Mouse (Mus musculus) erythroid progenitor cell, adult 5-6 weeks (primary cell): ENCODE data around the gene Gnaz. TPM values are rescaled to one million over a fixed set of nuclear protein-coding genes. Genes with fewer than 3 reads are reported as not detected.
"Not testable (repeated sequence)": the region's sequence is repeated elsewhere in the genome, so short reads cannot be mapped to it uniquely, and the experiment has no call there.

Experiments
- ATAC-seq: replicated peaks from 2 replicates; pipeline ENCODE4 v1.8.0; 2016; ENCODE audit warnings: moderate number of reproducible peaks, mild to moderate bottlenecking, moderate TSS enrichment, inconsistent platforms; ENCODE audit not compliant: poor library complexity, low FRiP score, severe bottlenecking
- total RNA-seq, 2 experiments: library from RNA; stranded (forward) in 1 of 2; stranded (reverse) in 1 of 2; fragments of 150-400 nt in 1 of 2; fragments of 186-747, 209-891 nt in 1 of 2; gene quantifications; 2 replicates each; pipeline versions ENCODE4 v1.2.3 to v1.2.4; 2015 to 2017; ENCODE audit warnings: low replicate concordance in 2 of 2

Gnaz gene
- total RNA-seq, 2 experiments from 2014 or later = 0.38 TPM; not detected in 1

DNA sequence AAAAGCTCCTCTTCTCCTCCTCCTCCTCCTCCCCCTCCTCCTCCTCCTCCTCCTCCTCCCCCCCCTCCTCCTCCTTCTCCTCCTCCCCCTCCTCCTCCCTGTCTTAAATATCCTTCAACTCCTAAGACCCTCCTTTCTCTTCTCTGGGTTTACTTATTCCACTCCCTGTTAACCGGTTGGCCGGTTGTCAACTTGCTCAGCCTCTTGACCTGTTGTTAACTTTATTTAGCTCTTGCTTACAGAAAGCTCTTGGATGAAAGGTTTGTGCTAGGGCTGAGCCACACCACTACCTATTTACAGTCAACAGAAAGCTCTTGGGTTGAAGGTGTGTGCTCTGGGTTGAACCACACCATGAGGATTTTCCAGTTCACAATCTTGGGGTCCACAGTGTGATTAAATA is 53.3 kb downstream of the Gnaz start:
- ATAC-seq = no peak

DNA sequence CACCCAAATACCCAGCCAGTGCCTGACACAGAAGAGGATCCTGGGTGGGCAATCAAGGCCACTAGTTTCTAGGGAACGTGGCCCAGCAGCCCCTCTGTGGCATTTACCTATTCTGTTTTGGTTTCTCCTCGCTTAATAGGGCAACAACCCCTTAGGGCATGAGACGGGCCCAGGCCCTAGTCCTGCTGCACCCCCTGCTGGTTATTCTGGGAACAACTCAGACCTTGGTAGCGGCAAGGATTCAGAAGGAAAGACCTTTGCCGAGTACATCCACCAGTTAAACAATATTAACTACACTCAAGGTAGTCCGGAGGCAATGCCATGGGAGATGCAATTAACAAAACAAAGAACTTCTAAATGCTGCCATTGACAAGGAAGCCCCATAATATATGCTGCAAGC is 54.2 kb downstream of the Gnaz start:
- no peak for ATAC-seq

DNA sequence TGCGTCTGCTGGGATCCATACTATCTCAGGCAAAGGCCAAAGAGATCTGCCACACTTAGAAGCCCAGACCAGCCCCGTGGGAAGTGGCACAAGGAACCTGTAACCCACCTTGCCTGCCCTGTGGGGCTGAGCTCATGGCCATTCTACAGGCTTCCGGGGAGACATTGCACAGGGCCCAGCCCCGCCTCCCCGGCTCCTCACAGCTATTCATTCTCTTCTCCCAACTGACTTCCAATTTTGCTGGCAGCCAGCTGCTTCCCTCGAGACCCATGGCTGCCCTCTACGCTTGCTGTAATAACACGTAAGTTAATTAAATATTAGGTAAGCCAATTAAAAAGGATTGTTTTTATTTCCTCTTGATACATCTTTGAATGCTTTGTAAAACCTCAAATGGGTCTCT is 59.5 kb downstream of the Gnaz start:
- ATAC-seq = no peak

DNA sequence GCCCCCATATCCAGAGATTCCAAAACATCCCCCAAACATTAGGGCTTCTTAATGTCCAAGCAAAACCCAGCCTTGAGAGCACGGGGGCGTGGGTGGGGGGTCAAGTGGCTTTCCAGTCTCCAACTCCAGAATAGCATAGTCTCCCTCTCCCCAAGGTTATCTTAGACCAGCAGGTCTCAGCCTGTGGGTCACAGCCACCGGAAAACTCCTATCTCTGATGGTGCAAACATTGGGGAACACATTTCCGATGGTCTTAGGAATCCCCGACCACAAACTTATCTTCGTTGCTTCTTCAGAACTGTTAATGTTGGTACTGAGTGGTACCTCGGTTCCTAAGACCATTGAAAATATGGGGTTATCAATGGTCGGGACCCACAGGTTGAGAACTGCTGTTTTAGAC is 61.8 kb downstream of the Gnaz start:
- 0 out of 2 replicates have a peak, but pooled peaks have one; percentile 30 for ATAC-seq

DNA sequence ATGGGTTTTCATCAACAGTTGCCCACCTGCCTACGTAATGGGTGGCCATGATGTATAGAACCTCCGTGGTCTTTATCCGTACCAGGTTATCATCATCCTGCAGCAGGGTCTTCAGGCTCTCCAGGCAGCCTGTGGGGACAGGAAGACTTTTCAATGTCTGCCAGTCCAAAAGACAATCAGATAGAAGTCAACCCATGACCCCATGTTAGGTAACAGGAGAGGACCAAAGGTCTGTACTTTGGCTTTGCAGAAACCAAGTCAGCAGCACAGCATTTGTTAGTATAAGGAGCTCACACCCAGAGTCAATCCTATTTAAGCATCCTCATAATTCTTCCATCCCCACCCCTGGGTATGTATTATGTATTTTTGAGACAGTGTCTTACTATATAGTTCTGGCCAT is 62.7 kb downstream of the Gnaz start:
- ATAC-seq = no peak

DNA sequence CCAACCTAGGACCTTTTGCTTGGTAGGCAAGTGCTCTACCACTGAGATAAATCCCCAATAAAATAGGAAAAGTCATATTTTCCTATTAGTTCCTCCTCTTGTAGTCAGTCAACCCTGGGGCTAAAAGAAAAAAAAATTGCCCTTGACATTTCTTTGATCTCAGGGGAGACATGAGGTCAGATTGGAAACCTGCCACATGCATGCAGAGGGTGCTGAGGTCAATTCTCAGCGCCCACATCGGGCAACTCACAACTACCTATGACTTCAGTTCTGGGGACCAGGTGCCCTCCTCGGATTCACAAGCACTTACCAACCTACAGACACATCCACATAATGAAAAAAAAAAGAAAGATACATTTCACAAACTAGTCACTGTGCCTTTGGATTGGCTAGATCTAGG is 63.3 kb downstream of the Gnaz start:
- no peak for ATAC-seq

DNA sequence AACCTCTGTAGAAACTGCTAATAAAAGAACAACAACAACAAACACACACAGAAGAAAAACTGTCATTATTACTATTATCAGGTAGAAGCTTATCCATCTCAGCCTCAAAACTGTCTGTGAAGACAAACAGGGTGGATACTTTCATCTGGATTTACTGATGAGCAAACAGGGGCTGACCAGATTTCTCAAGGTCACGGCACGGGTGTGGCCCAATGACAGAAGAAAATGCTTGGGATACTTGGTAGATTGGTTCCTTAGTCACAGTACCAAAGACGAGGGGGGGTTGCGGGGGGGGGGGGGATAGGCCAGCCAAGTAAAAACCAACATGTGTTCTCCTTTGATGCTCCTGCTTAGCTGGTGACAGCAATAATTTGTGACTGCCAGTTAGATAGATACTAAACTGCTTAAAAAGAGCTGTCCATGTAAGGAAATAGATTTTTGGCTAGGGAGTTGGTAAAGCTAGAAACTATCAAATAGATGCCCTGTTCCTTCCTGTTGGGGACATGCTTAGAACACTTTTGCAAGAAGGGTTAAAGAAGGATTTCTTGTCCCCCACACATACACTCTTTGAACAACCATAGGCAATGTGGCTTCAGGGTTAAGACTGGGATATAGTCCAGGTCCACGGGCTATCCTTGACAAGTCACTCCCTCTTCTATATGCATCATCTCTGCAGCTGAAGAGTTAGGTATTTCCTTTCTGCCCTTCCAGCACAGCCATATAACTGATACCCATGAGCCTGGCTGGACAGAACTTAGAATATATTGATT is 64.6 kb downstream of the Gnaz start:
- ATAC-seq = no peak

DNA sequence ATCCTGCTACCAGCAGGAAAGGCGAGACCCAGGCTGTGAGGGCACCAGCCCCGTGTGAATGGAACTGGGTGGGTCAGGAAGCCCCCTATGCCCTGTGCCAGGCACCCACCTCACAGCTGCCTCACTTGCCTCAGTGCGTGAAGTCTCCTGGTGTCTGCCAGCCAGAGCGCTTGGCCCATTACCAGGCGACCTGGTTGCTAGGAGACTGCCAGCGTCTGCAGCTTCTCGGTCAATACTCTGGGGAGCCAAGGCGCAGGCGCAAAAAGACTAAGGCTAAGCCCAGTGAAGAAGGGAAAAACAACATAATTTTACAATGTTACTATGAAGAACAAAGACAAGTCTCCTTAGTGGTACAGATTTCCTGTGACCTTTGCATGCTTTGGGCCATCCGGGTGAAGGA is 65.4 kb downstream of the Gnaz start, which contains the start of gene Rsph14:
Gene Rsph14, minus strand, starts transcription at position 192 of the 400 bp plus-strand sequence.
- ATAC-seq = no peak

DNA sequence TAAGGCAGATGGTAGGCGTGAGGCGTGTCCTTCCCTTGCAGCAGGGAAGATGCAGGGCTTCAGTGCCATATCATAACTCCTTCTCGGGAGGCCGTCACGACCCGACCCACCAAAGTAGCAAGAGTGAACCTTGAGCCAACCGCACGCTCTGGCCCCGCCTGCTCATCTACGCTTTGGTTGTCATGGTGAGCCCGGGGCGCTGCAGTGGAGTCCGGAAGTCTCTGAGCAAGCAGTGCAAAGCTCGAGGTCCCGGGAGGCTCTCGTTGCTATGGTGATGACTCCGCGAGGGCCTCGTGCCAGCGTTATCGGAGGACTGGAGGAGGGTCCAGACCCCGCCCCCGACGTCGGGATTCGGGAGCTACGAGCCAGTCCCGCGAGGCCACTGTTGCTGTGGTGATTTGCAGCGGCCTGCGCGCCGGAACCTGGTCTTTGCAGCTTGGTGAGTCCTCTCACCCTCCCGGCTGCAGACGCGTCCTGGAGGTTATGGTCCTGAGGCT is 70.0 kb downstream of the Gnaz start, which contains the start of gene Rab36:
Gene Rab36, plus strand, starts transcription at position 176 of the 497 bp plus-strand sequence.
- ATAC-seq = no peak

DNA sequence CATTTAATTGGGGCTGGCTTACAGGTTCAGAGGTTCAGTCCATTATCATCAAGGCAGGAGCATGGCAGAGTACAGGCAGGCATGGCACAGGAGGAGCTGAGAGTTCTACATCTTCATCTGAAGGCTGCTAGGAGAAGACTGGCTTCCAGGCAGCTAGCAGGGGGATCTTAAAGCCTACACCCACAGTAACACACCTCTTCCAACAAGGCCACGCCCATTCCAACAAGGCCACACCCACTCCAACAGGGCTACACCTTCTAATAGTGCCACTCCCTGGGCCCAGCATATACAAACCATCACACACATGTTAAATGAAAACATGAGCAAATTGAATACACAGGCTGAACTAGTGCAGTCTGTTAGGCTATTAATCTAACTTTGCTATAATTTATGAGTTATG is 75.1 kb downstream of the Gnaz start:
- ATAC-seq = not testable (repeated sequence)

DNA sequence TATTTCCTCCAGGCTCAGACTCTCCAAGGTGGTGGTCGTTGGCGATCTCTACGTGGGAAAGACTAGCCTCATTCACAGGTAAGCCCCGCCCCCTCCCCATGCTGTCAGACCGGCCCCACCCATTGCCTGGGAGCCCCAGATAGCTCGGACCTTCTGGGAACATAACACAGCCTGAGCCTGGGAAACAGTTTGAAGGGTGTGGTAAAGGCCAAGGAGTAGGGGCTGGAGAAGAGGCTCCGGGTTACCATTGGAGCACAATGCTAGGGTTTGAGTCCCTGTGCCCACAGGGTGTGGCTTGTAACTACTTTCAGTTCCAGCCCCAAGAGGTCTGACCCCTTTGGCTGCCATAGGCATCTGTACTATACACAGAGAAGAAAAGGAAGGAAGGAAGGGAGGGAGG is 77.5 kb downstream of the Gnaz start:
- ATAC-seq = no peak

DNA sequence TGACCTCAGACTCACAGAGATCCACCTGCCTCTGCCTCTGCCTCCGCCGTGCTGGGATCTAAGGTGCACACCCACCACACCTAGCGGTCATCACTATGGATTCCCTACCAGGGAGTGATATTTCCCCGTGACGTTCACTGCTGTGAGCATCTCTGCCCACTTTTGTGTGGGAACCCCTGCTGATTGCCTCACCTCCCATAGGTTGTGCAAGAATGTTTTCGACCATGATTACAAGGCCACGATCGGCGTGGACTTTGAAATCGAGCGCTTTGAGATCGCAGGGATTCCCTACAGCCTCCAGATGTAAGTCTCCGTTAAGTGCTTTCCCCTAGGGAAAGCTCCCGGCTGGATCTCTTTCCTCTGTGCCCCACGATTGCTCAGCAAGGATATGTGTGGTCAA is 78.9 kb downstream of the Gnaz start:
- no peak for ATAC-seq

DNA sequence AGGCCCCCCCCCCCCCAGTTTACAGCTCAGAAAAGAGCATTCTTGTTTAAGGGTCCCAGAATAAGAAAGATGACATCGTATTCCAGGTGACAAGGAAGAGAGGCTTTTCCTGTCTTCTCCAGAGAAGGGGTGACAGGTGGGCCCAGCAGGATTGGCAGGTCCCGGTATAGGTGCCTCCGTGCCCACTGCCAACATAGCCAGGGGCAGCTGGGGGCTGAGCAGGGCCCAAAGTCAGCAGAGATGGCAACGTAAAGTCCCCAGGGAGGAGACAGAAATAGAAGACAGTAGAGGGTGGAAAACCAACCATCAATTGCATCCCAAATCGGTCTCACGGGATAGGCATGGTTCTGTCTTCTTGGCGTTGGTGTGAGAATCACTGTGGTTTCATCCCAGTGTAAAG is 81.7 kb downstream of the Gnaz start:
- ATAC-seq = no peak

DNA sequence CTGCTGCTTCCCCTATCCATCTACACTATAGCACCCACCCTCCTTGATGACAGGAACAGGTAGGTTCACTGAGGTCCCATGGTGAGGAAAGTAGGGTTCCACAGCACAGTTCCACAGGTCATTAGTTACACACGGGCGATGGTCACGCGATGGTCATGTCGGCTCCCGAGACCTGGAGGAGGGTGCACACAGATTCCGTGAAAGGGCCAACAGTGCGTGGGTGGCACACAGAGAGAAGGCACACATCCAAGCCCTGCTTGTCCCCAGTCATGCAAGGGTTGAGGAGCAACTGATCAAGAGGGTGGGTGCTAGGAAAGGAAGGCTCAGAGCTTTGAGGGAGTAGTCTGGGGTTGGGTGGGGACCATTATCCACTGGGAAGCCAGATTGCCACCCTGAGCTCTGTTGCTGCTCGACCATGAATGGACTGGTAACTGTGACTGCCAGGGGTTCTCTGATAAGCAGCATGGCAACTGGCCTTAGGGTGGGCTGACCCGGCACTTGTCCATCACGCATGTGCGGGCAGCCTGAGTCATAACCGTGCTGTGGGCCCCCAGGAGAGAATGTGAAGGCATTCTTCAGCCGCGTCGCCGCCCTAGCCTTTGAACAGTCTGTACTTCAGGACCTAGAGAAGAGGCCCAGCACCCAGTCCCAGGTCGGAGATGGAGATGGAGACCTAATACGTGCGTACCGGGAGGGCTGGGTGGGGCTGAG is 84.5 kb downstream of the Gnaz start:
- ATAC-seq = no peak

DNA sequence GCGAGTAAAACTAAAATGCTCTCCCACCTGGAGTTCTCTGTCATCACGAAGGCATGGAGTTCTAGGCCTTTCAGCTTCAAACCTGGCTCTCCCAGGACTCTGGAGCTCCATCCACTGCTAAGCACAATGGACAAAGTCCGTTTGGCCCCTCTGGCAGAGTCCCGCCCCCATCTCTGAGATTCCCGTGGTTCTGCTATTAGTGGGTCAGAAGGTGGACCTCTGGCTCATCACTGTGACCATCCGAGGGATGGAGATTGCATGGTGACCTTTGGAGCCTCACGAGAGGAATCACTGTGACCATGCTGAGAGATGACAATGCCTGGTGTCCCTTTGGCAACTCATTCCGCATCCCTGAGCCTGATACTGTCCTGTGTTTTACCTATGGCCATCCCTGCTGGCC is 85.9 kb downstream of the Gnaz start:
- no peak for ATAC-seq

DNA sequence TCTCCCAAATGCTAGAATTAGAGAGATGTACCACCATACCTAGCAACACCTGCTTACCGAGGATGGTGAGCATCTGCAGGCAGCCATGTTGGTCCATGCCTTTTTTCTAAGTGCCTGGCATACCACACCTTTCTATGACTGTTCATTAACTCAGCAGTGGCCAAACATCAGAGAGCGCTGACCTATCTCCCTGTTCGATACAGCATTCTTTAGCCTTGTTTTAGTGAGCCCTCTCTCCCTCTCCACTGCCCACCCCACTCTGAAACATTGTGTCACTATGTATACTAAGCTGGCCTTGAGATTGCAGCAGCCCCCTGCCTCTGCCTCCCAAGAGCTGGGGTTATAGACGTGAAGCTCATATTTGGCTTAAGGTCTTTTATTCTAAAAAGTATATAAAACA is 86.7 kb downstream of the Gnaz start:
- no peak for ATAC-seq

DNA sequence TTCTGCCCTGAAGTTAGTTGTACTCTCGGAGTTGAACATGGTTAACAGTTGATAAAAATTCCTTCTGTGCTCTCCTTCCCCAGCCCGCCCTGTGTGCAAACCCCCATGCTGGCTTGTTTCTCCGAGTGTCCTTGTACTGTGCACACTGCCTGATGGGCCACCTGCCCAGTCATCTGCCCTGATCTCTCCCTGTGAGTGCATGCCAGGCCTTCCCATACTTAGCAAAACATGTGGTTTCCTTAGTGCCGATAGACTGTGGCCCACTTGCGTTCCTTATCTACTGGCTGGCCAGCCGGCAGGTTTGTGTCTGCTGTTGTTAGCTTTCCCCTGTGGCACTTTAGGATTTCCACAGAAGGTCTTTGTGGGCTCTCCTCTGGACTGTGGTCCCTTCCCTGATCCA is 87.1 kb downstream of the Gnaz start:
- no peak for ATAC-seq

DNA sequence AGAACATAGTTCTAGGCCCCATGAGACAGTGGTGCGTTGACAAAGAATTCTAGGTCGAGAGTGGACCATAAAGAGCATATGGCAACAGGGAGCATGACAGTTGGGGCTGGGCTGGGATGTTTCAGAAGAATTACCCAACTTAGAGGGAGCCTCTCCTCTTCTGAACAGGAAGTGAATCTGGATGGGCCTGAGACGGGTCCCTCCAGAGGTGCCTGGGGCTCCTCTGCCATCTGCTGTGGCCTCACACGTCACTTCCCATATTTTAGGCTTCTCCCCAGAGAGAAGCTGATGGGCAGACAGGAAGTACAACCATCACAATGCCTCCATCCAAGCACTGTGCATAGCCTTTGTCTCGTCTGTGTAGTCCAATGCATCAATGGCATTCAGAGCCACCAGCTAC is 88.7 kb downstream of the Gnaz start:
- no peak for ATAC-seq

DNA sequence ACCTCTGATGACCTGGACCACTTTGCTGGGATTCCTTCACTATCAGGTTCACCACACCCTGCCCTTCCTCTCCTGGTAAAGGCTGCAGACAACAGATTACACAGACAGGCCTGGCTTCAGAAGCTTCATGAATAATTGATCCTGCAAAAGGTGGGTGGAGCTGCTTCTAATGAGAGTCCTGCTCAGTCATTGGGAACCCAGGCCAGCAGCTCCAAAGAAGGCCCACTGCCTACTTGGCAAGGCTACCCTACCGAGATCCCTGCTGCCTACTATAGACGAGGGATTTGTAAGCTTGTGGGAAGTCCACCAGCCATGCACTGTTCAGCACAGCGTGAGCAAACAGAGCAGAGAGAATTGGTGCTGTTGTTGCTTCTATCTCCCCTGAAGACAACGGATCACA is 89.3 kb downstream of the Gnaz start:
- no peak for ATAC-seq

DNA sequence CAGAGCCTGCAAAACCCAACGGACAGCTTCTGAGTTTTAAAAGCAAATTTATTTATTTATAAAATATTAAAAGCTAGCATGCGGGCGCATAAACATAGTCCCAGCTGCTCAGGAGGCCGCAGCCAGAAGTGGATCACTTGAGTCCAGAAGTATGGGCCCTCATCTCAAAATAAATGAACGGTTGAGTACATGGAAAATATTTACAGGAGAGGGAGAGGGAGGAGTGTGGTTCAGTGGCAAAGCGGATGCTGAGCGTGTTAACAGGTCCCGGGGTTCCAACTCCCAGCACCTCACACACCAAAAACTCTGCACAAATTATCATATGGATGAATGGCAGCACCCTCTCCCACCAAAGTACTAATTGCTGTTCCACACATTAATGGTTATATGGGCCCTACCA is 91.4 kb downstream of the Gnaz start:
- ATAC-seq = no peak

DNA sequence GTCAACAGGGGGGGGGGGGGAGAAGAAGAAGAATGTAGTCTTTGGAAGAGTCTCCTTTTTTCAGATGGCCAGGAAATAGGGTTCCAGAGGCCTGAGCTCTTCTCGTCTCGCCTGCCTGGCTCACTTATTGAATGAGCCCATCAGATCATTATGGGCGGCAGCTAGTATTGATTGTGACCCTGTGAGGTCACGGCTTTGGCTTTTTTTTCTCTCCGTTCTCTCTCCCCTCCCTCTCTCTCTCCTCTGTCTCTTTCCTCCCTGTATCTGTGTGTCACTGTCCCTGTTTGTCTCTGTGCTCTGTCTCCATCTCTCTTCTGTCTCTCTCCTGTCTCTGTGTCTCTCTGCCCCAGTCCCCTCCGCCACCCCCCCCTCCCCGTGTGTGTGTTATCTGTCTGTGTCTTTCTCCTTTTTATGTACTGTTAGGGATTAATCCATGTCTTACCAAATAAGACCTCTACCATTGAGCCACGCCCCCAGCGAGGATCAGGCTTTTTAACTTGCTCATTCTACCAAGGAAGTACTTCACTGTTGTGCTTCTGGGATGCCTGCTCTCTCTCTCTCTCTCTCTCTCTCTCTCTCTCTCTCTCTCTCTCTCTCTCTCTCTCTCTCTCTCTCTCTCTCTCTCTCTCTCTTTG is 91.9 kb downstream of the Gnaz start:
- no peak for ATAC-seq
